Mouse (Mus musculus) intestine, embryonic 15.5 days (tissue): ENCODE measurements around the gene Rras. TPM values are rescaled to one million over a fixed set of nuclear protein-coding genes. Genes with fewer than 3 reads are reported as not detected.
A peak's percentile ranks its signal among the peaks of the same experiment; 100 is the strongest.

Experiments used
- ATAC-seq: fragments of 200-750 bp; cut with Nextera tagmentation; 2 replicates; pipeline ENCODE4 v1.8.0; 2017; ENCODE audit warnings: moderate TSS enrichment, moderate library complexity
- H3K27ac ChIP-seq: fragments of 300-500 bp; sonication (generic); 2 replicates; pipeline ENCODE4 v1.5.1; 2015; ENCODE audit warnings: mild to moderate bottlenecking, inconsistent platforms
- H3K27me3 ChIP-seq: fragments of 300-500 bp; sonication (generic); replicated peaks from 2 replicates; pipeline ENCODE4 v1.6.1; 2015; ENCODE audit warnings: inconsistent platforms
- H3K36me3 ChIP-seq: fragments of 300-500 bp; sonication (generic); 2 replicates; pipeline ENCODE4 v1.6.1; 2015; ENCODE audit warnings: inconsistent platforms
- H3K4me1 ChIP-seq: fragments of 300-500 bp; sonication (generic); replicated peaks from 2 replicates; pipeline ENCODE4 v1.6.1; 2015; ENCODE audit warnings: inconsistent platforms
- H3K4me2 ChIP-seq: fragments of 300-500 bp; sonication (generic); replicated peaks from 2 replicates; pipeline ENCODE4 v1.6.1; 2015; ENCODE audit warnings: mild to moderate bottlenecking, inconsistent platforms
- H3K4me3 ChIP-seq: fragments of 300-500 bp; sonication (generic); replicated peaks from 2 replicates; pipeline ENCODE4 v1.5.1; 2015; ENCODE audit warnings: inconsistent platforms
- H3K9ac ChIP-seq: fragments of 300-500 bp; sonication (generic); 2 replicates; pipeline ENCODE4 v1.6.1; 2015; ENCODE audit warnings: inconsistent platforms
- H3K9me3 ChIP-seq: fragments of 300-500 bp; sonication (generic); 2 replicates; pipeline ENCODE4 v1.6.1; 2016; ENCODE audit warnings: inconsistent platforms
- WGBS: fragments of 180-500 bp; shearing (Covaris S2); methylation state at CpG from one replicate; pipeline ENCODE4 v1.1.7; 2015; 5-methylcytosine and 5-hydroxymethylcytosine counted together
- polyA plus RNA-seq: library from polyadenylated mRNA; unstranded; fragments of >200 nt; fragmentation: Nextera tagmentation; extraction: Ambion mirVana; gene quantifications from 2 replicates; pipeline ENCODE4 v1.2.1, GENCODE M21; 2015

The Rras gene
- polyA plus RNA-seq, 1 experiment from 2014 or later = 57.6 TPM

DNA sequence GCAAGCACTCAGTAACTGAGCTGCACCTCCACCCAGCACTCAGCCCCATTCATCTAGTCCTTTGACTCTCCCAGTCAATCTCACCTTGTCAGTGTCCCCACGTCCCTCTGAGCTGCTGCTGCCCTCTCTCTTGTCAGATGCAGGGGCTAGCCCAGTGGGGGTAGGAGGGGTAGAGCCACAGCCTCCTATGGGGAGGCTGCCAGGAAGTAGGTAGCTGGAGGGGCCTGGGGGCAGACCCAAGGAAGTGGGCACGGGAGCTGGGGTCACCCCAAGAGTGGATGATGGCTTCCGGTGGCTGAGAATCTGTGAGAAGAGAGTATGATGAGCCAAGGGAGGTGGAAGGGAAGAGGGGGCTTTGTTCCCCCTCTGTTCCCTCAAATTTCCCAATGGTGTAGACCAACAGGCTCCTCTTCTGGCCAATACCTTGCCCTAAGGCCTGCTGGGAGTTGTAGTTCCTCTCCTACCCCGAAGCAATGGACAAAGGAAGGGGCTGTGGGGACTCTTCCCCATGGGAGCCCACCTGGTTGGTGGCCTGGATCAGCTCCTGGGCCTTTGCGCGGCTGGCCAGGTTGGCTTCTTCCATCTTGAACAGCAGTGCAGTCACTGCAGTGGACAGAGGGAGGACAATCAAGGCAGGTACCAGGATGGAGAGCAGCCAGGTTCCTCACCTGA lies 12.3 kb upstream of the Rras start:
- Histone ChIP-seq H3K27ac (no peak overlapping the region), H3K4me1 (0 out of 2 replicates have a peak, but pooled peaks cover 3% of the 10 kb centered on the region), H3K9ac (no peak overlapping the region), H3K4me3 (no peak overlapping the region), H3K36me3 (peaks cover 84% of the 10 kb centered on the region), H3K9me3 (no peaks in the 10 kb centered on the region), H3K4me2 (no peak overlapping the region), H3K27me3 (no peaks in the 10 kb centered on the region)
- WGBS = 88% methylated on average over 6 of the region's 6 CpGs
- ATAC-seq = no peak

- Histone ChIP-seq H3K36me3 (peaks cover 86% of the 10 kb centered on the region), H3K9ac (no peak overlapping the region), H3K27ac (no peak overlapping the region), H3K27me3 (no peaks in the 10 kb centered on the region), H3K9me3 (no peaks in the 10 kb centered on the region), H3K4me3 (no peak overlapping the region), H3K4me1 (0 out of 2 replicates have a peak, but pooled peaks cover 3% of the 10 kb centered on the region), H3K4me2 (no peak overlapping the region)
- 94% methylated on average over 12 of the region's 12 CpGs for WGBS
- no peak for ATAC-seq
Observed at GRCm38 (mm10) chr7:45006503-45006902, 11.3 kb upstream of the Rras start.

GRCm38 (mm10) chr7:45007141-45007540 lies 10.6 kb upstream of the Rras start:
- Histone ChIP-seq H3K4me1 (no peaks in the 10 kb centered on the region), H3K4me2 (no peak overlapping the region), H3K9me3 (no peaks in the 10 kb centered on the region), H3K36me3 (peaks cover 86% of the 10 kb centered on the region), H3K27ac (no peak overlapping the region), H3K27me3 (no peaks in the 10 kb centered on the region), H3K4me3 (no peak overlapping the region), H3K9ac (no peak overlapping the region)
- 96% methylated on average over 29 of the region's 29 CpGs for WGBS
- no peak for ATAC-seq

- no peak overlapping the region for H3K4me3 ChIP-seq
- ATAC-seq = peak; percentile 8; the same call in 1 of the 2 replicates
- peaks cover 85% of the 10 kb centered on the region for H3K36me3 ChIP-seq
- H3K9me3 ChIP-seq = no peaks in the 10 kb centered on the region
- WGBS = 94% methylated on average over 30 of the region's 30 CpGs
- no peak overlapping the region for H3K9ac ChIP-seq
- no peaks in the 10 kb centered on the region for H3K4me1 ChIP-seq
- H3K27me3 ChIP-seq = no peaks in the 10 kb centered on the region
- H3K27ac ChIP-seq = no peak overlapping the region
- H3K4me2 ChIP-seq = no peak overlapping the region
Observed at GRCm38 (mm10) chr7:45007846-45008245, 9.9 kb upstream of the Rras start.

GRCm38 (mm10) chr7:45008411-45008810 lies 9.3 kb upstream of the Rras start:
- Histone ChIP-seq H3K4me2 (no peak overlapping the region), H3K27me3 (no peaks in the 10 kb centered on the region), H3K36me3 (peaks cover 83% of the 10 kb centered on the region), H3K4me3 (no peak overlapping the region), H3K9me3 (no peaks in the 10 kb centered on the region), H3K27ac (no peak overlapping the region), H3K4me1 (no peaks in the 10 kb centered on the region), H3K9ac (no peak overlapping the region)
- WGBS = 95% methylated on average over 19 of the region's 19 CpGs
- ATAC-seq = no peak

- no peaks in the 10 kb centered on the region for H3K27me3 ChIP-seq
- no peaks in the 10 kb centered on the region for H3K9me3 ChIP-seq
- no peak overlapping the region for H3K9ac ChIP-seq
- H3K4me2 ChIP-seq = no peak overlapping the region
- H3K27ac ChIP-seq = no peak overlapping the region
- peaks cover 53% of the 10 kb centered on the region for H3K36me3 ChIP-seq
- H3K4me1 ChIP-seq = peaks cover 10% of the 10 kb centered on the region; the same call in 1 of the 2 replicates
- ATAC-seq = no peak
- no peak overlapping the region for H3K4me3 ChIP-seq
- WGBS = 98% methylated on average over 6 of the region's 6 CpGs
Observed at GRCm38 (mm10) chr7:45012011-45012410, 5.8 kb upstream of the Rras start.

DNA sequence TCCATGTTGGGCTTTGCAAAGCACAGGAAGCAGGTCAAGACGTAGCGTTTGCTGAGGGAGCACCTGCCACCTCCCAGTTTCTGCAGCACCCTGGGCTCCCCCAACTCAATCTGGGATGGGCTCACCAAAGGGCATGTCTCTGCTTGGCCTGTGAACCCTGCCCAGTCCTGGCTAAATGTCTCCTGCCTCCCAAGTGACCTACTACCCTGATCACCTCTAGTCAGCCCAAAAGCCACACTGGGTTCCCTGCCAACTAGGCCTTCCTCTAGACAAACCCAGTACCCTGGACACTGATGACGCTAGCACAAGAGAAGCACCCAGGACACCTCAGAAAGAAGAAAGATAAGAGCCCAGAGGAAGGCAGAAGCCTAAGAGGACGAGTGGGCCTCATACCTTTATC lies 4.9 kb upstream of the Rras start:
- Histone ChIP-seq H3K4me1 (peaks cover 10% of the 10 kb centered on the region; the same call in 1 of the 2 replicates), H3K36me3 (peaks cover 45% of the 10 kb centered on the region), H3K27ac (no peak overlapping the region), H3K27me3 (no peaks in the 10 kb centered on the region), H3K4me2 (no peak overlapping the region), H3K4me3 (no peak overlapping the region), H3K9me3 (no peaks in the 10 kb centered on the region), H3K9ac (no peak overlapping the region)
- no peak for ATAC-seq
- 83% methylated on average over 4 of the region's 4 CpGs for WGBS

DNA sequence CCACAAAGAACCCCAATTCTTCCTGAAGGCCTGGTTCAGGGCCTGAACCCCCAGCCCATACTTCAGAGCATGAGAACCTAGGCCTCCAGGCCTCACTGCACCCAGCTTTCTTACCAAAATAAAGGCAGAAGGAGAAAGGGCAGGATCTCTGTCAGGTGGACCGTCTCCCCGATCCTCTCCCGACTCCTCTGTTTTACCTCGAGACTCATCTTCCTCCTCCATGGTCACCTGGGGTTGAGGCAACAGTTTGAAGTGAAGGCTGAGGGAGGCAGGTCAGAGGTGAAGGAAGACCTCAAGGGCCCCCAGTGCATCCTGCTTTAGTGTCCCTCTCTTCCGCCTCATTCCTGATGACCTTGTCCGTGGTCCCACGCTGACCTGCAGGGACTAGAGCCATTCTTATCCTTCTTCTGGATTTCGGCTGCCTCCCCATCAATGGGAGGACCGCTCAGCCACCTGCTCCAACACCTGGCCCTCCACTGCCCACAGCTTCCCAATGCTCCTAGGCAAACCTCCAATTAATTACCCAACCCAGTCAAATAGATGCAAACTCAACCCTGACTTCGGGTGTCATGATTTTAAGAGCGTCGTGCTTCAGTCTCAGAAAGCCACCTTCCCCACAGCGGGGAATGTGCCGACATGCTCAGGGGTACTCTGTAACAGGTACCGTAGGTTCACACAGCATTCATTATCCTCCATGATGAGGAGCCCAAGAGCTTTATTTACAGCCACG lies 4.2 kb upstream of the Rras start:
- Histone ChIP-seq H3K27me3 (no peaks in the 10 kb centered on the region), H3K36me3 (peaks cover 38% of the 10 kb centered on the region), H3K27ac (no peak overlapping the region), H3K9me3 (no peaks in the 10 kb centered on the region), H3K4me1 (peaks cover 16% of the 10 kb centered on the region; the same call in 1 of the 2 replicates), H3K9ac (no peak overlapping the region), H3K4me2 (no peak overlapping the region), H3K4me3 (no peak overlapping the region)
- ATAC-seq = no peak
- WGBS = 93% methylated on average over 16 of the region's 16 CpGs

DNA sequence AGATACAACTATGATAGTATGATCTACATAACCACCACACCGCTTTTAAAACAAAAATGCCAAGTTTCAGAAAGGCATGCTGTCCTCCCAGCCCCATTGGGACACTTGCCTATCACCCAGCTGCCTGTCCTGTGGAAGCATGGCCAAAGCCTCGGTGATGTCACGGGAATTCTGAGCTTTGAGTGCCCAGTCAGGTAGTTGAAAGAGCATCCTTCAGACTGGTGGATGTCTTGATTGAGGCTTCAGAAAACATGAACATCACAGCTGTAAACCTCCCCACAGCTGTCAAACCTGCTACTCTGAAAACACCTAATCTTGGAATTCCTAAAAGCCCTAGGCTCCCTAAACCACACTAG lies 3.7 kb upstream of the Rras start:
- H3K27ac ChIP-seq = no peak overlapping the region
- peak overlapping the region; percentile 68; the same call in 1 of the 2 replicates for H3K4me2 ChIP-seq
- peaks cover 34% of the 10 kb centered on the region for H3K36me3 ChIP-seq
- H3K27me3 ChIP-seq = no peaks in the 10 kb centered on the region
- ATAC-seq = no peak
- WGBS = 96% methylated on average over 3 of the region's 3 CpGs
- H3K9me3 ChIP-seq = no peaks in the 10 kb centered on the region
- H3K4me1 ChIP-seq = peaks cover 20% of the 10 kb centered on the region
- H3K4me3 ChIP-seq = no peak overlapping the region
- no peak overlapping the region for H3K9ac ChIP-seq

DNA sequence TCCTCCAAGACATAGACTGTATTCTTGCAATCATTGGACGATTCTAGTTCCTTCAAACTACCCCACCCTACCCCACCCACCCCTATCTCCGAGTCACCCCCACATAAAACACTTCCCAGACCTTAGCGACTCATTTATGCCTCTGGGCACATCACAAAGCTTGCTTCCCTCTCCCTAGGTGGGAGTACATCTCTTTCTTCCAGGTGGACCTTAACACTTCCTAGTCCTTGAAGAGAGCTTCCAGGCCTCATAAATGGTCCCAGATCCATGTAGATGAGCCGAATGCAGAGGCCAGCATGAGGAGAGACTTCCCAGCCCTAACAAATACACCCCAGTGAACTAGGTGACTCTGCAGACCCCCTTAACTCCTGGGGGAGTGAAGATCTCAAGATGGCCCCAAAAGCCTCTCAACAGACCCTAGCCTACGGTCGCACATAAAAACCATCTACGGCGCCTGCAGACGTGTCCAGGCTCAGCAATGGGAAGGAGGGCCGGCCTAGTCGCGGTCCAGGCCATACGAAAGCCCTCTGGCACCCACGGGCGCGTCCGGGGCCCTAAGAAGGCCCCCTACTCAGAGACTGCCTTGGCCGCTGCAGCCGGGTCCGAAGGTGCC lies 2.3 kb upstream of the Rras start:
- Histone ChIP-seq H3K4me2 (peak overlapping the region; percentile 68), H3K27ac (peak overlapping the region; percentile 91), H3K9me3 (no peaks in the 10 kb centered on the region), H3K36me3 (peaks cover 23% of the 10 kb centered on the region), H3K4me1 (peaks cover 23% of the 10 kb centered on the region), H3K4me3 (peak overlapping the region; percentile 83), H3K27me3 (no peaks in the 10 kb centered on the region), H3K9ac (peak overlapping the region; percentile 95)
- ATAC-seq = no peak
- WGBS = under 1% methylated on average over 20 of the region's 20 CpGs

- Histone ChIP-seq H3K4me3 (peak within 1 kb of the TSS; percentile 83), H3K27me3 (no peaks in the 10 kb centered on the region), H3K27ac (peak within 1 kb of the TSS; percentile 99), H3K9me3 (no peaks in the 10 kb centered on the region), H3K9ac (peak within 1 kb of the TSS; percentile 95), H3K4me2 (peak within 1 kb of the TSS; percentile 79), H3K4me1 (peaks cover 23% of the 10 kb centered on the region), H3K36me3 (peaks cover 21% of the 10 kb centered on the region)
- ATAC-seq = peak; percentile 88
- under 1% methylated on average over 66 of the region's 69 CpGs for WGBS
Observed at GRCm38 (mm10) chr7:45015957-45016612, 1.7 kb upstream of the Rras start, which contains the start of gene Scaf1. Scaf1 (minus strand) TSS chr7:45016363.

DNA sequence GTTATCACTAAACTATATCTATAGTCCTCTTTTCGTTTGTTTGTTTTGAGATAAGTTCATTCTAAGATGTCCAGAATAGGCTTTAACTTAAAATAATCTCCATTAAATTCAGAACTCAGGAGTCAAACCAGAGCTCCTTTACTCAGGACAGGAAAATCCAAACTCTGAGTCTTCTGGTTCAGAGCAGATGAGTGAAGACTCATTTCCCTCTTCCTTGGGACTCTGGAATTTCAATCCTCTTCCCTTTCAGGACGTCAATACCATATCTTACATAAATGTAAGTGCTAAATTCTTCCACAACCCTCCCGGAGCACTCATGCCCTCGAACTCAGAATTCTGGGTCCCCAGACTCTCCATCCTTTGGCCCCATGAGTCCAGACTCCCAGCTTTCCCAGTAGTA lies 1.0 kb upstream of the Rras start:
- 3% methylated on average over 4 of the region's 4 CpGs for WGBS
- peak overlapping the region; percentile 83 for H3K4me3 ChIP-seq
- peaks cover 15% of the 10 kb centered on the region for H3K36me3 ChIP-seq
- no peaks in the 10 kb centered on the region for H3K9me3 ChIP-seq
- H3K27ac ChIP-seq = peak overlapping the region; percentile 99
- H3K9ac ChIP-seq = peak overlapping the region; percentile 56
- peaks cover 23% of the 10 kb centered on the region for H3K4me1 ChIP-seq
- H3K4me2 ChIP-seq = peak overlapping the region; percentile 79
- H3K27me3 ChIP-seq = no peaks in the 10 kb centered on the region
- ATAC-seq = no peak
